Mouse (Mus musculus): Measurements from ENCODE around the gene Mcoln2. TPM values are rescaled to one million over a fixed set of nuclear protein-coding genes. Genes with fewer than 3 reads are reported as not detected.

The Mcoln2 gene
- total RNA-seq, 1 experiment: 0.40 TPM

GRCm38 (mm10) chr3:146136422-146136821, 13.2 kb upstream of the Mcoln2 start:
- no peaks in the 10 kb centered on the region for H3K4me1 ChIP-seq (ENCODE audit: control insufficient read depth in 2 of 2, insufficient read depth in 2 of 2, low read length in 2 of 2, poor library complexity in 1 of 2)
- DNase-seq (ENCODE audit: low read depth, low spot score): no peak
- no peaks in the 10 kb centered on the region for H3K9me3 ChIP-seq (ENCODE audit: control insufficient read depth, insufficient read depth, low read depth, low read length)
- no peak overlapping the region for H3K27ac ChIP-seq (ENCODE audit: insufficient read depth, low read depth, low read length, poor library complexity, severe bottlenecking)
- TF ChIP-seq CHD2 (IDR thresholded peaks at IDR 0.05; ENCODE audit: low read depth, low read length): no peak
- TF ChIP-seq HCFC1 (IDR thresholded peaks at IDR 0.05; ENCODE audit: borderline replicate concordance, insufficient read depth, low read length): no peak
- TF ChIP-seq ZNF384 (IDR thresholded peaks at IDR 0.05; ENCODE audit: low read depth, low read length): no peak
- TF ChIP-seq MAFK (IDR thresholded peaks at IDR 0.05; ENCODE audit: insufficient read depth, low read depth, low read length): no peak
- TF ChIP-seq ZC3H11A (IDR thresholded peaks at IDR 0.05; ENCODE audit: borderline replicate concordance, low read depth, low read length): no peak
- no peaks in the 10 kb centered on the region for H3K36me3 ChIP-seq (ENCODE audit: control insufficient read depth, insufficient read depth, low read length, poor library complexity, severe bottlenecking)
- in situ Hi-C loops (cut with MboI; ENCODE audit: low sequenced_read_pairs in 2 of 2, unreplicated experiment in 2 of 2): no loop called here
- no peak overlapping the region for H3K4me3 ChIP-seq (ENCODE audit: insufficient read depth in 1 of 2, low read depth in 1 of 2, low read length in 2 of 2, poor library complexity in 1 of 2, severe bottlenecking in 1 of 2)
- no peak overlapping the region for H3K9ac ChIP-seq (ENCODE audit: insufficient read depth, low read depth, low read length, poor library complexity, severe bottlenecking)

GRCm38 (mm10) chr3:146140276-146140675, 9.4 kb upstream of the Mcoln2 start:
- Histone ChIP-seq H3K4me1 (ENCODE audit: control insufficient read depth in 2 of 2, insufficient read depth in 2 of 2, low read length in 2 of 2, poor library complexity in 1 of 2) (no peaks in the 10 kb centered on the region), H3K4me3 (ENCODE audit: insufficient read depth in 1 of 2, low read depth in 1 of 2, low read length in 2 of 2, poor library complexity in 1 of 2, severe bottlenecking in 1 of 2) (no peak overlapping the region), H3K36me3 (ENCODE audit: control insufficient read depth, insufficient read depth, low read length, poor library complexity, severe bottlenecking) (no peaks in the 10 kb centered on the region), H3K27ac (ENCODE audit: insufficient read depth, low read depth, low read length, poor library complexity, severe bottlenecking) (no peak overlapping the region), H3K9ac (ENCODE audit: insufficient read depth, low read depth, low read length, poor library complexity, severe bottlenecking) (no peak overlapping the region), H3K9me3 (ENCODE audit: control insufficient read depth, insufficient read depth, low read depth, low read length) (no peaks in the 10 kb centered on the region)
- TF ChIP-seq CHD2 (IDR thresholded peaks at IDR 0.05; ENCODE audit: low read depth, low read length) (no peak), HCFC1 (IDR thresholded peaks at IDR 0.05; ENCODE audit: borderline replicate concordance, insufficient read depth, low read length) (no peak), MAFK (IDR thresholded peaks at IDR 0.05; ENCODE audit: insufficient read depth, low read depth, low read length) (no peak), ZNF384 (IDR thresholded peaks at IDR 0.05; ENCODE audit: low read depth, low read length) (no peak)
- in situ Hi-C loops (cut with MboI; ENCODE audit: low sequenced_read_pairs in 2 of 2, unreplicated experiment in 2 of 2): no loop called here
- no peak for DNase-seq (ENCODE audit: low read depth, low spot score)

GRCm38 (mm10) chr3:146142523-146142922, 7.1 kb upstream of the Mcoln2 start:
- in situ Hi-C loops (cut with MboI; ENCODE audit: low sequenced_read_pairs in 2 of 2, unreplicated experiment in 2 of 2): no loop called here
- H3K9ac ChIP-seq (ENCODE audit: insufficient read depth, low read depth, low read length, poor library complexity, severe bottlenecking): no peak overlapping the region
- DNase-seq (ENCODE audit: low read depth, low spot score): no peak
- no peaks in the 10 kb centered on the region for H3K4me1 ChIP-seq (ENCODE audit: control insufficient read depth in 2 of 2, insufficient read depth in 2 of 2, low read length in 2 of 2, poor library complexity in 1 of 2)
- H3K4me3 ChIP-seq (ENCODE audit: insufficient read depth in 1 of 2, low read depth in 1 of 2, low read length in 2 of 2, poor library complexity in 1 of 2, severe bottlenecking in 1 of 2): no peak overlapping the region
- TF ChIP-seq HCFC1 (IDR thresholded peaks at IDR 0.05; ENCODE audit: borderline replicate concordance, insufficient read depth, low read length) (no peak), MAFK (IDR thresholded peaks at IDR 0.05; ENCODE audit: insufficient read depth, low read depth, low read length) (no peak), ZNF384 (IDR thresholded peaks at IDR 0.05; ENCODE audit: low read depth, low read length) (no peak), ZC3H11A (IDR thresholded peaks at IDR 0.05; ENCODE audit: borderline replicate concordance, low read depth, low read length) (no peak), CHD2 (IDR thresholded peaks at IDR 0.05; ENCODE audit: low read depth, low read length) (no peak)
- H3K9me3 ChIP-seq (ENCODE audit: control insufficient read depth, insufficient read depth, low read depth, low read length): no peaks in the 10 kb centered on the region
- H3K27ac ChIP-seq (ENCODE audit: insufficient read depth, low read depth, low read length, poor library complexity, severe bottlenecking): no peak overlapping the region
- H3K36me3 ChIP-seq (ENCODE audit: control insufficient read depth, insufficient read depth, low read length, poor library complexity, severe bottlenecking): no peaks in the 10 kb centered on the region

- TF ChIP-seq CHD2 (IDR thresholded peaks at IDR 0.05; ENCODE audit: low read depth, low read length): no peak
- TF ChIP-seq MAFK (IDR thresholded peaks at IDR 0.05; ENCODE audit: insufficient read depth, low read depth, low read length): no peak
- no peak for TF ChIP-seq ZC3H11A (IDR thresholded peaks at IDR 0.05; ENCODE audit: borderline replicate concordance, low read depth, low read length)
- no peak for TF ChIP-seq ZNF384 (IDR thresholded peaks at IDR 0.05; ENCODE audit: low read depth, low read length)
- TF ChIP-seq HCFC1 (IDR thresholded peaks at IDR 0.05; ENCODE audit: borderline replicate concordance, insufficient read depth, low read length): no peak
- DNase-seq (ENCODE audit: low read depth, low spot score): no peak
- no peak overlapping the region for H3K27ac ChIP-seq (ENCODE audit: insufficient read depth, low read depth, low read length, poor library complexity, severe bottlenecking)
- in situ Hi-C loops (cut with MboI; ENCODE audit: low sequenced_read_pairs in 2 of 2, unreplicated experiment in 2 of 2): no loop called here
- H3K9me3 ChIP-seq (ENCODE audit: control insufficient read depth, insufficient read depth, low read depth, low read length): no peaks in the 10 kb centered on the region
- H3K9ac ChIP-seq (ENCODE audit: insufficient read depth, low read depth, low read length, poor library complexity, severe bottlenecking): no peak overlapping the region
- H3K36me3 ChIP-seq (ENCODE audit: control insufficient read depth, insufficient read depth, low read length, poor library complexity, severe bottlenecking): no peaks in the 10 kb centered on the region
- H3K4me1 ChIP-seq (ENCODE audit: control insufficient read depth in 2 of 2, insufficient read depth in 2 of 2, low read length in 2 of 2, poor library complexity in 1 of 2): peaks cover 0 to 5% of the 10 kb centered on the region in 2 experiments; a peak in 1 of 4 replicates
- no peak overlapping the region for H3K4me3 ChIP-seq (ENCODE audit: insufficient read depth in 1 of 2, low read depth in 1 of 2, low read length in 2 of 2, poor library complexity in 1 of 2, severe bottlenecking in 1 of 2)
These were observed 4.1 kb upstream of the Mcoln2 start for GRCm38 (mm10) chr3:146145501-146145900.

- TF ChIP-seq CHD2 (IDR thresholded peaks at IDR 0.05; ENCODE audit: low read depth, low read length) (no peak), ZC3H11A (IDR thresholded peaks at IDR 0.05; ENCODE audit: borderline replicate concordance, low read depth, low read length) (no peak), MAFK (IDR thresholded peaks at IDR 0.05; ENCODE audit: insufficient read depth, low read depth, low read length) (no peak), ZNF384 (IDR thresholded peaks at IDR 0.05; ENCODE audit: low read depth, low read length) (no peak), HCFC1 (IDR thresholded peaks at IDR 0.05; ENCODE audit: borderline replicate concordance, insufficient read depth, low read length) (no peak)
- no peak for DNase-seq (ENCODE audit: low read depth, low spot score)
- Histone ChIP-seq H3K4me3 (ENCODE audit: insufficient read depth in 1 of 2, low read depth in 1 of 2, low read length in 2 of 2, poor library complexity in 1 of 2, severe bottlenecking in 1 of 2) (no peak overlapping the region), H3K36me3 (ENCODE audit: control insufficient read depth, insufficient read depth, low read length, poor library complexity, severe bottlenecking) (no peaks in the 10 kb centered on the region), H3K4me1 (ENCODE audit: control insufficient read depth in 2 of 2, insufficient read depth in 2 of 2, low read length in 2 of 2, poor library complexity in 1 of 2) (peaks cover 0 to 5% of the 10 kb centered on the region in 2 experiments; a peak in 1 of 4 replicates), H3K9ac (ENCODE audit: insufficient read depth, low read depth, low read length, poor library complexity, severe bottlenecking) (no peak overlapping the region), H3K9me3 (ENCODE audit: control insufficient read depth, insufficient read depth, low read depth, low read length) (no peaks in the 10 kb centered on the region), H3K27ac (ENCODE audit: insufficient read depth, low read depth, low read length, poor library complexity, severe bottlenecking) (no peak overlapping the region)
- in situ Hi-C loops (cut with MboI; ENCODE audit: low sequenced_read_pairs in 2 of 2, unreplicated experiment in 2 of 2): no loop called here
These were observed 3.5 kb upstream of the Mcoln2 start for GRCm38 (mm10) chr3:146146131-146146530.
